9 mouse cellular contexts compared by ENCODE assay signal in the genomic region with DNA sequence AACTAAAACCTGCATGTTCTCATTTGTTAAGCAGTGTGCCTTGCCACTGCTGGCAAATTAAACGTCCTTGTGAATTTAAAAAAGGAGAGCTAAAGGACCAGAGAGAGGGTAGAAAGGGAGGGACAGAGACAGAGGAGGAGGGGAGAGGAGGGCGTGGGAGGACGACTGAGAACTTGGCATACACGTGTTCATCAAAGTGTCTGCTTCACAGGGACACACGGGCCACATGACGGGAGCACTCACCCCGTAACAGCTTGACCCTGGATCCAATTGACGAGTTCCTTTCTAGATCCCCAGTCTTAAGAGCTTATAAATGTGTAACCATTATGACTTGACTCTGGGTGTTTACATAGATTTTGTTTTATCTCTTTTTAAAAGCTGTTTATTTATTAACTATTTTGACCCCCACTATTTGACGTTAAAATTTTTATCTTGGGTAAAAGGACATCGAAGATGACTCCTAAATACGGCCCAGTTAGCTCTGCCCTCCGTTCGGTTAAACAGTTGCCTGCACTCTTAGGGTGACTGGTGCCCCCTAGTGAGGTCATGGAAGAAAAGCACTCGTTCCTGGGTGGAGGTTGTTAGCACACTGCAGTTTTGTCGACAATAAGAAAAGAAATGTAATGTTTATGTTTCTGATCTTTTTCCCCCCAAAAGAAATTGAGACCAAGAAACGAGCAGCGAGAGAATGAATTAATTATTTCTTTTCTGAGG.
DNase-seq lines count a peak whose midpoint lies in the region; ATAC-seq and TF ChIP-seq lines count a peak whose summit lies in the region.
"Had no signal": no experiment of that assay in that cellular context is flagged by ENCODE, and none has a peak within 500 bp of the region (broad histone marks: within the 10 kb centered on the region; RNA-seq: fewer than 3 reads in every experiment).

No protein-coding gene starts in this region.

- H3K27me3 ChIP-seq in testis, adult 2 months (ENCODE audit: control insufficient read depth, insufficient read depth, low read length): no peaks in the 10 kb centered on the region
- no peaks in the 10 kb centered on the region for H3K27me3 ChIP-seq in intestine, embryonic 15.5 days (replicated peaks)
- no peaks in the 10 kb centered on the region for H3K27me3 ChIP-seq in stomach, postnatal 0 days (ENCODE audit: control insufficient read depth, insufficient read depth, low read length)
- H3K27me3 ChIP-seq: heart, embryonic 15.5 days; neural tube, embryonic 12.5 days had no signal

- no peak overlapping the region for H3K4me2 ChIP-seq in intestine, embryonic 15.5 days (replicated peaks)
- no peak overlapping the region for H3K4me2 ChIP-seq in stomach, postnatal 0 days (replicated peaks; ENCODE audit: low read depth)
- H3K4me2 ChIP-seq: heart, embryonic 15.5 days; neural tube, embryonic 12.5 days had no signal

- H3K9ac ChIP-seq in intestine, embryonic 15.5 days: no peak overlapping the region
- H3K9ac ChIP-seq in stomach, postnatal 0 days (ENCODE audit: low read length): no peak overlapping the region
- H3K9ac ChIP-seq: heart, embryonic 15.5 days; neural tube, embryonic 12.5 days had no signal

- TF ChIP-seq EP300 in stomach, postnatal 0 days (optimal IDR thresholded peaks at IDR 0.05): no peak

- DNase-seq in testis, postnatal 14 days (ENCODE audit: low spot score): no peak
- peak; percentile 55 for DNase-seq in adrenal gland, adult 2 months
- peak; percentile 62 for DNase-seq in lung, postnatal 25 days (ENCODE audit: low spot score)
- DNase-seq in stomach, postnatal 0 days (ENCODE audit: low spot score): peak; percentile 44

- no peaks in the 10 kb centered on the region for H3K9me3 ChIP-seq in intestine, embryonic 15.5 days
- no peaks in the 10 kb centered on the region for H3K9me3 ChIP-seq in stomach, postnatal 0 days (ENCODE audit: control insufficient read depth, low read length)
- H3K9me3 ChIP-seq: heart, embryonic 15.5 days; neural tube, embryonic 12.5 days had no signal

- ATAC-seq in intestine, embryonic 15.5 days: 0 out of 2 replicates have a peak, but pooled peaks have one; percentile 56
- no peak for ATAC-seq in stomach, postnatal 0 days (ENCODE audit: low FRiP score, low TSS enrichment)

- whole genome bisulfite sequencing in intestine, embryonic 15.5 days: 32% methylated on average over 17 of the region's 17 CpGs
- WGBS in stomach, postnatal 0 days: 26% methylated on average over 17 of the region's 17 CpGs

- no peak overlapping the region for H3K27ac ChIP-seq in testis, adult 2 months (ENCODE audit: control insufficient read depth, insufficient read depth, low read depth, low read length)
- H3K27ac ChIP-seq in cortical plate, adult 2 months (ENCODE audit: insufficient read depth, low read length): no peak overlapping the region
- no peak overlapping the region for H3K27ac ChIP-seq in intestine, embryonic 15.5 days
- no peak overlapping the region for H3K27ac ChIP-seq in stomach, postnatal 0 days (replicated peaks)
- H3K27ac ChIP-seq: heart, embryonic 15.5 days; neural tube, embryonic 12.5 days had no signal

- TF ChIP-seq CTCF in testis, adult 2 months (IDR thresholded peaks at IDR 0.05; ENCODE audit: control insufficient read depth, insufficient read depth, insufficient replicate concordance, low read depth, low read length): peak; percentile 34; the same call in 1 of the 2 replicates
- peak; percentile 95 for TF ChIP-seq CTCF in cortical plate, adult 2 months (IDR thresholded peaks at IDR 0.05; ENCODE audit: extremely low read depth, insufficient read depth, low read length)
- TF ChIP-seq CTCF in stomach, postnatal 0 days (IDR thresholded peaks at IDR 0.05; ENCODE audit: low read depth): peak; percentile 88

- H3K4me3 ChIP-seq in testis, adult 2 months (ENCODE audit: control insufficient read depth, low read depth, low read length): no peak overlapping the region
- H3K4me3 ChIP-seq in cortical plate, adult 2 months (ENCODE audit: insufficient read depth, low read length): no peak overlapping the region
- no peak overlapping the region for H3K4me3 ChIP-seq in intestine, embryonic 15.5 days (replicated peaks)
- no peak overlapping the region for H3K4me3 ChIP-seq in stomach, postnatal 0 days (ENCODE audit: low read depth, low read length)
- H3K4me3 ChIP-seq: heart, embryonic 15.5 days; neural tube, embryonic 12.5 days had no signal

- H3K36me3 ChIP-seq in testis, adult 2 months (ENCODE audit: control insufficient read depth, insufficient read depth, low read length): peaks cover 6% of the 10 kb centered on the region
- peaks cover 10% of the 10 kb centered on the region for H3K36me3 ChIP-seq in intestine, embryonic 15.5 days
- H3K36me3 ChIP-seq in stomach, postnatal 0 days (ENCODE audit: control insufficient read depth, insufficient read depth, low read length): peaks cover 8% of the 10 kb centered on the region

- TF ChIP-seq POLR2A in testis, adult 2 months (IDR thresholded peaks at IDR 0.05; ENCODE audit: control insufficient read depth, low read depth, low read length): no peak
- no peak for TF ChIP-seq POLR2A in cortical plate, adult 2 months (IDR thresholded peaks at IDR 0.05; ENCODE audit: extremely low read depth, insufficient read depth, low read length)

- no peaks in the 10 kb centered on the region for H3K4me1 ChIP-seq in testis, adult 2 months (ENCODE audit: control insufficient read depth, insufficient read depth, low read length)
- no peaks in the 10 kb centered on the region for H3K4me1 ChIP-seq in cortical plate, adult 2 months (ENCODE audit: control insufficient read depth, insufficient read depth, low read length)
- no peaks in the 10 kb centered on the region; the same call in 1 of the 2 replicates for H3K4me1 ChIP-seq in intestine, embryonic 15.5 days (replicated peaks)
- no peaks in the 10 kb centered on the region for H3K4me1 ChIP-seq in stomach, postnatal 0 days (replicated peaks; ENCODE audit: control insufficient read depth, insufficient read depth)
- H3K4me1 ChIP-seq: neural tube, embryonic 12.5 days had no signal

Comparison
In these comparisons a context has a peak if more than half of its experiments do, and no peak if none do; other contexts are left out.
1. CTCF ChIP-seq: peak in every context shown above with its lines; median percentile 95 in cortical plate, adult 2 months; 88 in stomach, postnatal 0 days; 34 in testis, adult 2 months.